Mouse (Mus musculus): ENCODE measurements around the gene Dhrs7c. TPM values are rescaled to one million over a fixed set of nuclear protein-coding genes. Genes with fewer than 3 reads are reported as not detected.

The Dhrs7c gene
- not detected for polyA plus RNA-seq (2014; fragmentation: Illumina TruSeq; extraction: RNeasy Lipid Tissue Mini Kit (QIAGEN cat#74804); ENCODE audit: low read depth, low replicate concordance)

GRCm38 (mm10) chr11:67797931-67798330 is at the start of gene Dhrs7c:
TSS of gene Dhrs7c (plus strand) at chr11:67798187.

GRCm38 (mm10) chr11:67771053-67771452 is 26.9 kb upstream of the Dhrs7c start, which contains the start of gene Glp2r:
TSS of gene Glp2r (minus strand) at chr11:67771153.

GRCm38 (mm10) chr11:67774379-67774778 is 23.6 kb upstream of the Dhrs7c start, which contains the start of gene Gsg1l2:
TSS of gene Gsg1l2 (plus strand) at chr11:67774608.

Other genes with a start within 250 kb of the Dhrs7c start
- gene Rcvrn, start 102.9 kb upstream of the Dhrs7c start, polyA plus RNA-seq (2014; fragmentation: Illumina TruSeq; extraction: RNeasy Lipid Tissue Mini Kit (QIAGEN cat#74804); ENCODE audit: low read depth, low replicate concordance), result not detected
- gene Glp2r, start 27.0 kb upstream of the Dhrs7c start, polyA plus RNA-seq (2014; fragmentation: Illumina TruSeq; extraction: RNeasy Lipid Tissue Mini Kit (QIAGEN cat#74804); ENCODE audit: low read depth, low replicate concordance), result 1.3 TPM
- not detected for gene Gsg1l2, start 23.6 kb upstream of the Dhrs7c start, polyA plus RNA-seq (2014; fragmentation: Illumina TruSeq; extraction: RNeasy Lipid Tissue Mini Kit (QIAGEN cat#74804); ENCODE audit: low read depth, low replicate concordance)
- gene Usp43, start 124.0 kb downstream of the Dhrs7c start, polyA plus RNA-seq (2014; fragmentation: Illumina TruSeq; extraction: RNeasy Lipid Tissue Mini Kit (QIAGEN cat#74804); ENCODE audit: low read depth, low replicate concordance), result 0.45 TPM
- 57.8 TPM for gene Cfap52, start 167.5 kb downstream of the Dhrs7c start, polyA plus RNA-seq (2014; fragmentation: Illumina TruSeq; extraction: RNeasy Lipid Tissue Mini Kit (QIAGEN cat#74804); ENCODE audit: low read depth, low replicate concordance)
- 62.7 TPM for gene Stx8, start 168.0 kb downstream of the Dhrs7c start, polyA plus RNA-seq (2014; fragmentation: Illumina TruSeq; extraction: RNeasy Lipid Tissue Mini Kit (QIAGEN cat#74804); ENCODE audit: low read depth, low replicate concordance)

Measured in testis, adult 10 weeks (tissue).